Mouse (Mus musculus): ENCODE measurements at regions not wholly inside any gene's neighbourhood (a gene's known extent, or its start where the extent isn't known, plus 50 kb on each side); places are given as distances from the start of the nearest gene placed in this dataset.

GRCm38 (mm10) chr19:59395739-59396138 lies 50.2 kb upstream of the Pdzd8 start:
- DNase-seq (ENCODE audit: low spot score in 2 of 2), result no peak

- DNase-seq (ENCODE audit: low spot score in 2 of 2), result no peak
Measured at GRCm38 (mm10) chr19:59396506-59396905, 50.9 kb upstream of the Pdzd8 start.

- DNase-seq (ENCODE audit: low spot score in 2 of 2), result peak in 1 of 2 experiments; percentile 40
Measured at GRCm38 (mm10) chr19:59399849-59400585, 54.4 kb upstream of the Pdzd8 start.

GRCm38 (mm10) chr19:59401304-59401703 lies 55.7 kb upstream of the Pdzd8 start:
- DNase-seq (ENCODE audit: low spot score in 2 of 2), result no peak

- no peak for DNase-seq (ENCODE audit: low spot score in 2 of 2)
Measured at GRCm38 (mm10) chr19:59402097-59402496, 56.1 kb upstream of the Emx2 start.

GRCm38 (mm10) chr19:59404082-59404481 lies 54.1 kb upstream of the Emx2 start:
- DNase-seq (ENCODE audit: low spot score in 2 of 2), result no peak

- DNase-seq (ENCODE audit: low spot score in 2 of 2), result no peak
Measured at GRCm38 (mm10) chr19:59404766-59405165, 53.4 kb upstream of the Emx2 start.

- DNase-seq (ENCODE audit: low spot score in 2 of 2), result no peak
Measured at GRCm38 (mm10) chr19:59405616-59406015, 52.6 kb upstream of the Emx2 start.

- DNase-seq (ENCODE audit: low spot score in 2 of 2), result no peak
Measured at GRCm38 (mm10) chr19:59408094-59408493, 50.1 kb upstream of the Emx2 start.
